Mouse (Mus musculus) limb, embryonic 15.5 days (tissue): ENCODE measurements at regions not wholly inside any gene's neighbourhood (a gene's known extent, or its start where the extent isn't known, plus 50 kb on each side); places are given as distances from the start of the nearest gene placed in this dataset.

Experiments
- ATAC-seq: fragments of 200-750 bp; cut with Nextera tagmentation; 2 replicates; pipeline ENCODE4 v1.8.0; 2017; ENCODE audit warnings: low read depth, moderate TSS enrichment; ENCODE audit not compliant: insufficient number of reproducible peaks, low FRiP score, low TSS enrichment
- H3K27ac ChIP-seq: fragments of 300-500 bp; sonication (generic); 2 replicates; pipeline ENCODE4 v1.5.1; 2015; ENCODE audit warnings: moderate library complexity, mild to moderate bottlenecking, inconsistent platforms
- H3K27me3 ChIP-seq: fragments of 300-500 bp; sonication (generic); 2 replicates; pipeline ENCODE4 v1.6.1; 2015; ENCODE audit warnings: inconsistent platforms
- H3K36me3 ChIP-seq: fragments of 300-500 bp; sonication (generic); 2 replicates; pipeline ENCODE4 v1.6.1; 2015; ENCODE audit warnings: inconsistent platforms
- H3K4me1 ChIP-seq: fragments of 300-500 bp; sonication (generic); 2 replicates; pipeline ENCODE4 v1.6.1; 2015; ENCODE audit warnings: inconsistent platforms
- H3K4me2 ChIP-seq: fragments of 300-500 bp; sonication (generic); 2 replicates; pipeline ENCODE4 v1.6.1; 2015; ENCODE audit warnings: mild to moderate bottlenecking, inconsistent platforms
- H3K4me3 ChIP-seq: fragments of 300-500 bp; sonication (generic); 2 replicates; pipeline ENCODE4 v1.5.1; 2015; ENCODE audit warnings: mild to moderate bottlenecking, inconsistent platforms
- H3K9ac ChIP-seq: fragments of 300-500 bp; sonication (generic); 2 replicates; pipeline ENCODE4 v1.6.1; 2015; ENCODE audit warnings: inconsistent platforms
- H3K9me3 ChIP-seq: fragments of 300-500 bp; sonication (generic); 2 replicates; pipeline ENCODE4 v1.6.1; 2016; ENCODE audit warnings: inconsistent platforms
- WGBS: fragments of 180-500 bp; shearing (Covaris S2); methylation state at CpG from one replicate; pipeline ENCODE4 v1.1.7; 2015; 5-methylcytosine and 5-hydroxymethylcytosine counted together

- H3K4me3 ChIP-seq = no peak overlapping the region
- H3K9me3 ChIP-seq = no peaks in the 10 kb centered on the region
- WGBS = 69% methylated on average over 6 of the region's 6 CpGs
- H3K36me3 ChIP-seq = no peaks in the 10 kb centered on the region
- no peaks in the 10 kb centered on the region for H3K27me3 ChIP-seq
- H3K4me1 ChIP-seq = no peaks in the 10 kb centered on the region
- H3K4me2 ChIP-seq = no peak overlapping the region
- no peak for ATAC-seq
- no peak overlapping the region for H3K27ac ChIP-seq
- no peak overlapping the region for H3K9ac ChIP-seq
Measured at GRCm38 (mm10) chr19:26296360-26296759, 308.5 kb upstream of the Smarca2 start.

DNA sequence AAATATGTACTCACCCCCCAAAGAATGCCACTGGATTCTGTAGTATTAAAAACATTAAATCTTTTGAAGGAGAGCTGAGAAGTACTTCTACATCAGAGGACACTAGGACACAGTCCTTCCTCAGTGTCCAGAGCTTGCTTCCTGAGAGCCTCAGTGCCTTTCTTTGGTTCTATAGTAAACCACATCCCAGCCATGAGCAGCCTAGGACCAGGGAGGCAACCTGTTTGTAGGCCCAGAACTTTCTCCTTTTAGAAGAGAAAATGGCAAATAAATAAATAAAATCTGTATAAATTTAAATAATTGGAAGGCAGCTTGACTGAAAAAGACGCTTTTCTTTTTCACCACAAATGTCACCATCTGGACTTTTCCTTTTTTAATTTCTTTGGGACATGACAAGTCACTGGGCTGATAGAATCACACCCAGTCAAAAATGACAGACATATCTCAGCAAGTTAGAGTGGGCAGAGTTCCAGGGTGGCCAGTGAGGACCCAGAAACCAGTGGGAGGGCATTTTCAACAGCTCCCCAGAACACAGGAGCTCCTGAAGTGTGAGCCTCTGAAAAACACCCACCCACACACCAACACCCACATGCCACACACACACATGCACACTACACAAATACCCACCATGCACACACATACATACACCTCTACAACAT, 296.2 kb upstream of the Smarca2 start:
- WGBS = 80% methylated on average over 1 of the region's 1 CpGs
- Histone ChIP-seq H3K4me1 (no peaks in the 10 kb centered on the region), H3K4me2 (no peak overlapping the region)

DNA sequence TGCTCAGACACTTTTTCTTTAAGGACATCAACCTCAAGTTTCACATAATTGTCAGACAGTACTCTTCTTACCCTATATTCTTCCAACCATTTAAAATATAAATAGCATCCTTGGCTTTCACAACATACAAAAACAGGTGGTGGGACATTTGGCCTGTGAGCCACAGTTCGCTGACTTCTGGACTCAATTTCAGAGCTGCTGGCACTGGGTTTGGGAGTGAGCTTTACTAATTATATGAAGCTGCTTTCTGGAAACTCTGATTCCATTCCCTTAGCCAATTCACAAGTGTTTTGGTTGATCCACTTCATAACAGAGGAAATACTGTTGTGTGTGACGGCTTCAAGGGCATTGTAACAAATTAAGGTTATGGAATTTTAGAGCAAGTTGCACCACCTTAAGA, 285.9 kb upstream of the Smarca2 start:
- Histone ChIP-seq H3K4me1 (no peaks in the 10 kb centered on the region), H3K36me3 (no peaks in the 10 kb centered on the region), H3K9me3 (no peaks in the 10 kb centered on the region), H3K27ac (no peak overlapping the region), H3K9ac (no peak overlapping the region), H3K4me3 (no peak overlapping the region), H3K27me3 (no peaks in the 10 kb centered on the region), H3K4me2 (no peak overlapping the region)
- WGBS = 40% methylated on average over 2 of the region's 2 CpGs
- ATAC-seq = no peak

More for the DNA sequence above, 296.2 kb upstream of the Smarca2 start:
- no peaks in the 10 kb centered on the region for H3K9me3 ChIP-seq
- no peak overlapping the region for H3K27ac ChIP-seq
- no peak for ATAC-seq
- no peaks in the 10 kb centered on the region for H3K36me3 ChIP-seq
- no peak overlapping the region for H3K4me3 ChIP-seq
- no peak overlapping the region for H3K9ac ChIP-seq
- H3K27me3 ChIP-seq = no peaks in the 10 kb centered on the region

- no peak for ATAC-seq
- Histone ChIP-seq H3K36me3 (no peaks in the 10 kb centered on the region), H3K27ac (no peak overlapping the region), H3K4me1 (no peaks in the 10 kb centered on the region), H3K4me3 (no peak overlapping the region), H3K4me2 (no peak overlapping the region), H3K27me3 (no peaks in the 10 kb centered on the region), H3K9me3 (no peaks in the 10 kb centered on the region), H3K9ac (no peak overlapping the region)
- WGBS = 80% methylated on average over 5 of the region's 5 CpGs
Measured at GRCm38 (mm10) chr19:26323682-26324081, 281.2 kb upstream of the Smarca2 start.

- H3K27ac ChIP-seq = no peak overlapping the region
- H3K9me3 ChIP-seq = no peaks in the 10 kb centered on the region
- H3K36me3 ChIP-seq = no peaks in the 10 kb centered on the region
- peaks cover 8% of the 10 kb centered on the region; the same call in 1 of the 2 replicates for H3K4me1 ChIP-seq
- no peaks in the 10 kb centered on the region for H3K27me3 ChIP-seq
- no peak overlapping the region for H3K4me3 ChIP-seq
- 50% methylated on average over 4 of the region's 4 CpGs for WGBS
- H3K9ac ChIP-seq = no peak overlapping the region
- H3K4me2 ChIP-seq = no peak overlapping the region
- ATAC-seq = no peak
Measured at GRCm38 (mm10) chr19:26339120-26339519, 265.7 kb upstream of the Smarca2 start.

DNA sequence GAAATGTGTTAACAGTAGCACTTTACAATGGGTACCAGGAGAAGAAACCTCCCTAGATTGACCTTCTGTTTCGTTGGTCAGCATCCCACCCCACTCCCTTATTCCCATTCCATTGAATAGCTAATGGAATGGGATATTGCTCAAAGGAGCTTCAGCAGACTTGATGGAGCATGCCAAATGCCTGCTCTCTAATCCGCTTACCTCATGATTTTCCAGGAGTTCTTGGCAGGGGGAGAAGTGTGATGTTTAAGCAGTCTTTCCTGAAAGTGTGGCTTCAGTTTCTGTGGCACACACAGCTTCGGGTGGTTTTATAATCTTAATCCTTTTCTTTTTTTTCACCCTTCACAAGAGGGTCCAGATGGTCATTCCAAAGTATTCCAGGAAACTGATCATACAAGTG, 264.7 kb upstream of the Smarca2 start:
- no peak overlapping the region for H3K9ac ChIP-seq
- H3K4me3 ChIP-seq = no peak overlapping the region
- 39% methylated on average over 3 of the region's 3 CpGs for WGBS
- H3K27me3 ChIP-seq = no peaks in the 10 kb centered on the region
- no peaks in the 10 kb centered on the region for H3K36me3 ChIP-seq
- H3K27ac ChIP-seq = 0 out of 2 replicates have a peak overlapping the region, but pooled peaks have one; percentile 33
- H3K4me1 ChIP-seq = peaks cover 8% of the 10 kb centered on the region; the same call in 1 of the 2 replicates
- no peaks in the 10 kb centered on the region for H3K9me3 ChIP-seq
- no peak for ATAC-seq
- no peak overlapping the region for H3K4me2 ChIP-seq

DNA sequence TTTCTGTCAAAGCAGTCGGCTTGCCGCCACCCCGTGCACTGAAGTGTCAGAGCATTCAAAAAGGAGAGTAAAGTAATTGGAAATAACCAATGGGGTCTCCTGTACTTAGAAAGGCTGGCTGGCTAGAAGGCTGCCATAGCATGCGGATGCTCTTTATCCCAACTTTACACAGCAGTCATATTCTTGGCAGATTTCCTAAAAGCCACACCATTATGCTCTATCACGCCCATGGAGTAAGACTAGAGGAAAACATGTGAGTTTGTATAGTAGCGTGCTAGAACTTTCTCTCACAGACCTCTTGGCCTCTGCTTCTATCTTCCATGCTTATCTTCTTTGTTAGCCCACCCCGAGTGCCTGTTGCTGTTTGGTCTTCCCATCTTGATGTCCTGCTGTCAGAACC, 249.8 kb upstream of the Smarca2 start:
- H3K9me3 ChIP-seq = no peaks in the 10 kb centered on the region
- WGBS = 87% methylated on average over 7 of the region's 7 CpGs
- no peaks in the 10 kb centered on the region for H3K27me3 ChIP-seq
- ATAC-seq = no peak
- H3K4me3 ChIP-seq = no peak overlapping the region
- H3K36me3 ChIP-seq = no peaks in the 10 kb centered on the region
- H3K4me2 ChIP-seq = no peak overlapping the region
- no peak overlapping the region for H3K9ac ChIP-seq
- no peak overlapping the region for H3K27ac ChIP-seq
- no peaks in the 10 kb centered on the region for H3K4me1 ChIP-seq

DNA sequence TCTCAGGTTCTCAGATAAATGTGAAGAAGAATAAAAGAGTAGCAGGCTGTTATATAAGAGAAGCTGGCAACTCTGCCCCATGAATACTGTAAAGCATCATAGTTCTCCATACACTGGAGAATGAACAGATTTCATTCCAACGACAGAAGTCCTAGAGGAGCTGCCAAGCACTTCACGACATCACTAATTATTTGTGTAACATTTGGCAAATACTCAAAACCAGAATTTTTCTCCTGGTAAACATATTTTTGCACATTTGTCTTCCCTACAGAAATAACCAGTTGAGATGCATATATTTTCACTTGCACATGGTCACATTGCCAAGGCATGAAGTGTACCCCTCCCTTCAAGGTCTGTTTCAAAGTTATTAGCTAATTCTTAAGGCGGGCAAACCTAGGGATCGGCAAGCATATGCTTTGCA, 220.9 kb upstream of the Smarca2 start:
- H3K27ac ChIP-seq = no peak overlapping the region
- no peak overlapping the region for H3K9ac ChIP-seq
- no peaks in the 10 kb centered on the region for H3K36me3 ChIP-seq
- no peaks in the 10 kb centered on the region for H3K9me3 ChIP-seq
- H3K27me3 ChIP-seq = no peaks in the 10 kb centered on the region
- H3K4me1 ChIP-seq = no peaks in the 10 kb centered on the region
- no peak overlapping the region for H3K4me2 ChIP-seq
- ATAC-seq = no peak
- 55% methylated on average over 4 of the region's 4 CpGs for WGBS
- H3K4me3 ChIP-seq = no peak overlapping the region

- Histone ChIP-seq H3K4me3 (no peak overlapping the region), H3K9ac (no peak overlapping the region), H3K9me3 (no peaks in the 10 kb centered on the region), H3K36me3 (no peaks in the 10 kb centered on the region), H3K27ac (no peak overlapping the region), H3K27me3 (no peaks in the 10 kb centered on the region), H3K4me2 (no peak overlapping the region), H3K4me1 (no peaks in the 10 kb centered on the region)
- ATAC-seq = no peak
Measured at GRCm38 (mm10) chr19:26386075-26386474, 218.8 kb upstream of the Smarca2 start.

- WGBS = 85% methylated on average over 2 of the region's 2 CpGs
- H3K36me3 ChIP-seq = no peaks in the 10 kb centered on the region
- H3K9ac ChIP-seq = no peak overlapping the region
- H3K4me1 ChIP-seq = no peaks in the 10 kb centered on the region
- no peak overlapping the region for H3K4me3 ChIP-seq
- H3K27me3 ChIP-seq = no peaks in the 10 kb centered on the region
- no peaks in the 10 kb centered on the region for H3K9me3 ChIP-seq
- H3K27ac ChIP-seq = no peak overlapping the region
- ATAC-seq = no peak
- no peak overlapping the region for H3K4me2 ChIP-seq
Measured at GRCm38 (mm10) chr19:26412684-26413083, 192.2 kb upstream of the Smarca2 start.

- WGBS = 81% methylated on average over 6 of the region's 6 CpGs
- H3K27me3 ChIP-seq = no peaks in the 10 kb centered on the region
- no peak overlapping the region for H3K4me3 ChIP-seq
Measured at GRCm38 (mm10) chr19:26414476-26415024, 190.3 kb upstream of the Smarca2 start.

GRCm38 (mm10) chr19:26419781-26420180, 185.1 kb upstream of the Smarca2 start:
- no peaks in the 10 kb centered on the region for H3K4me1 ChIP-seq
- H3K4me2 ChIP-seq = no peak overlapping the region
- no peaks in the 10 kb centered on the region for H3K27me3 ChIP-seq
- ATAC-seq = no peak
- H3K27ac ChIP-seq = no peak overlapping the region
- 76% methylated on average over 2 of the region's 2 CpGs for WGBS
- no peak overlapping the region for H3K4me3 ChIP-seq
- no peaks in the 10 kb centered on the region for H3K9me3 ChIP-seq
- H3K36me3 ChIP-seq = no peaks in the 10 kb centered on the region
- no peak overlapping the region for H3K9ac ChIP-seq

More at GRCm38 (mm10) chr19:26414476-26415024, 190.3 kb upstream of the Smarca2 start:
- Histone ChIP-seq H3K4me1 (no peaks in the 10 kb centered on the region), H3K9ac (no peak overlapping the region), H3K27ac (no peak overlapping the region), H3K4me2 (no peak overlapping the region), H3K9me3 (no peaks in the 10 kb centered on the region), H3K36me3 (no peaks in the 10 kb centered on the region)
- ATAC-seq = no peak

GRCm38 (mm10) chr19:26439163-26439562, 165.7 kb upstream of the Smarca2 start:
- Histone ChIP-seq H3K4me3 (no peak overlapping the region), H3K27me3 (no peaks in the 10 kb centered on the region), H3K27ac (no peak overlapping the region), H3K4me1 (no peaks in the 10 kb centered on the region), H3K9me3 (no peaks in the 10 kb centered on the region), H3K9ac (no peak overlapping the region), H3K36me3 (no peaks in the 10 kb centered on the region), H3K4me2 (no peak overlapping the region)
- WGBS = 83% methylated on average over 2 of the region's 2 CpGs
- ATAC-seq = no peak
